Mouse (Mus musculus) lung, postnatal 4 days (tissue): ENCODE measurements around the gene Tbx1.

Experiments
- DNase-seq, 2 experiments: peaks; one replicate each; pipeline ENCODE4 v3.0.0; 2021

Gene Tbx1

DNA sequence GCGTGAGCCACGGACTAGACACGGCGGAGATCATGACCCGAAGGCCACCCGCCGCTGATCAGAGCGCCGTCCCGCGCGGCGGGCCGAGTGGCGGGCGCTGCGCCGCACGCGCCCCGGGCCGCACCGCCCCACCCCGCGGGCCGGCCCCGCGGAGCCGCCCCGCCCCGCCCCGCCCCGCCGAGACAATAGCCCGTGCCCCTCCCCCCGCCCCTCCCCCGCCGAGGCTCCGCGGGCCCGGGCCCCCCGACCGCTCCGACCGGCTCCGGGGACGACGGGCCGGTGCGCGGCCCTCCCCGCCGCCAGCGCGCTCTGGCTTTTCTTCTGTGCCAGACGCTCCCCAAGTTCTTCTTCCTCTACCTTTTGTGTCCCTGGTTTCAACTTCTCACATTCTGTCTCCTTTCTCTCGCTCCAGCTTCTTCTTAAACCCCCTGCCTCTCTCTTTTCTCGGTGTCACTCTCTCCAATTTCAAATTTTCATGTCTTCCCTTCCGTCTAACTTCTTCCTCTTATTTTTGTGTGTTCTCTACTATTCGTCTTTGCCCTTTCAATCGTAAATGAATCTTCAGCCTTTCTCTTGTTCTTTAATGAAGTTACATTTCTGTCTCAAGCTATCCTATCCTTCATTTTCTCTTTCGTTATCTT lies 3.4 kb downstream of the Tbx1 start:
- no peak for DNase-seq

DNA sequence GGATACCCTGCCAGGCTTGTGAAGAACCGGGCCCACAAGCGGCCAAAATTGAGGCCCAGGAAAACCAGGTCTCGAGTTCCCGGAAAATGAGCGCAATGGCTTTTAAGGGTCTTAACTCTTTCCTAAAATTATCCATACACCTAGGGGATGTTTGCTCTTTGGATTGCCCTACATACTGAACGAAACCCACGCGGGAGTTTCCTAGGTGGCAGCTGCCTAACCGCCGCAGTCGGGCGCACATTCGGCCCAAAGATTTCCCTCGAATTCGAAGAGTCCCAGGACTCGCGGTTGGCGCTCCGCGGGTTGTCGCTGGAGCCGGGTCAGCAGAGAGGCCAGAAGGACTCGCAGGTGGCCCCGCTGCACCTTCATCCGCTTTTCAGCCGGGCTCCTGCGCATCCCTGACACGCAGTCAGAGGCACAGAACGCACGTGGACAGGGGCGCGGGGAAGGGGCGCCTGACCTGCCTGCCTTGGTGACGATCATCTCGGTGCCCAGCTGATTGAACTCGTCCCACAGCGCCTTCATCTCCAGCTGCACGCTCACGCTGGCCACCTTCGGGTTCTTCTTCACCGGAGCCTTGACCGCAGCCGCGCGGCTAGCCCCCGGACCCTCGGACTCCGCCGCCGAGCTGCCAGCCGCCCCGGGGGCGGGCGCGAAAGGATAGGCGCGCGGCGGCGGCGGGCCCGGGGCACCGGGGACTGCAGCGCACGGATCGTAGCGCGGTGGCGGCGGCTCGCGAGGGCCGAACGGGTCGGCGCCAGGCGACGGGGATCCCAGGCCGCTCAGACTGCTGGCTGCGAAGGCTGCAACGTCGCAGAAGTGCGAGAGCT lies 4.2 kb downstream of the Tbx1 start:
- no peak for DNase-seq

DNA sequence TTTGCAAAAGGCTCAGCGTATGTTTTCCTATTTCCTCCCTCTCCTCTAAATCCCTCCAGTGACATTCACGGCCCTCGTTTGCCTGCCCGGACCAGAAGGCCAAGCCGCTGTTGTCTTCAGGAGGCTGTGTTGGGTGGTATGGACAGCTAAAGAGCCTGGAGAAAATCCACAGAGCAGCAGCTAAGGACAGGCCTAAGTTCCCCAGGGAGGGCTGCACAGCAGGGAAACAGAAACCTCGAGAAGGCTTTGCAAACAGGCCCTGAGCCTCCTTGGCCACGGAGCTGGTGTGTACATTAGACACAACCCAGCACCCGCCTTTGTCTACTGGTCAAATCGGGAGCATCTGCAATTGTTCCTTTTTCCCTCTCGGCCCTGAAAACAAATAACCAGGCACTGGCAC lies 4.8 kb downstream of the Tbx1 start:
- no peak for DNase-seq

DNA sequence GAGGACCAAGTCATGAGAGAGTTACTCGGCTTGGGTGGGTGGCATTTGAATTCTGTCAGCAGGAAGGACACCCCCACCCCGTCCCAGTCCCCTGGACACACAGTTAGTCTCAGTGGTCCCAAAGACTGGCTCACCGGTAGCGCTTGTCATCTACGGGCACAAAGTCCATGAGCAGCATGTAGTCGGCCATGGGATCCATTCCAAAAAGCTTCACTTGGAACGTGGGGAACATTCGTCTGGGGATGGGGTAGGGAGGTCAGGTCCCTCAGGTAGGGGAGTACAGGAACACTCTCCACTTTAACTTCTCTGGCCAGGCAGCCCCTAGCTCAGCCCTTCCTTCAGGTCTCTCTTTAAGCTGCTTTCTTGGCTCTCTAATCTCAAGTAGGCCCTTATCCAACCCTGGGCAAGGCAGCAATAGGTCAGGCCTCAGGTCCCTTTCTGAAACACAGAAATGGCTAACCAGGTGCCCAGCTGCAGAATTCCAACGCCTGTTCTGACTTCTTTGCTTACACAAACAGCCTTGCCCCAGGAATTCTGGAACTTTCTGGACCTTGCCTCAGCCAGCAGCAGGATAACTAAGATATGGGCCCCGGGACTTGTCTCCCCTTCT lies 5.5 kb downstream of the Tbx1 start:
- no peak for DNase-seq

DNA sequence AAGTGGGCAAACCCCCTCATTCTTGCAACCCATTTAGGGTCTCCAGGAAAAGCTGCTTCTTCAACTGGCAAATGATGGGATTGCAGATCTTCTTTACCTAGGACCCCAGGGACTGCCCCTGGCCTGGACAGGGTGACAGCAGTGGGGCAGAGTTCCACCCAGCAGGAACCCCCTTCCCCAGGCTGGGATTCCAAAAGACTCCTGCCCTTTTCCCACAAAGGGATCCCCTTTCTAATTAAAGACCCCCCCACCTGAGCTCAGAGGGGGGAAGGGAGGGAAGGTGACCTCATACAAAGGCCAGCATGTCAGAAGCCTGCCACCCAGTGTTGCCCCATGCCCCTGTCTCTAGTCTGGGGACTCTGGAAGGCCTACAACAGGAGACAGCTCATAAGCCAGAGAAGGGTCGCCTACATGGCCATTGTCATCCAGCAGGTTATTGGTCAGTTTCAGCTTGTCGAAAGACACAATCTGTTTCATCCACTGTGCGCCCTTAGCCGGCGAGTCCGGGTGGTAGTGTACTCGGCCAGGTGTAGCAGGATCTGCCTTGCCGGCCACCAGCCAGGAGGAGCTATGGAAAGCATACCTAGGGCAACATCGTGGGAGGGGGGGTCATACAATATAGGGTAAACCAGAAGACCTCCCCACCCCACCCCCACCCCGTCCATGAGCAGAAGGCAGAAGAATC lies 6.7 kb downstream of the Tbx1 start:
- no peak for DNase-seq

DNA sequence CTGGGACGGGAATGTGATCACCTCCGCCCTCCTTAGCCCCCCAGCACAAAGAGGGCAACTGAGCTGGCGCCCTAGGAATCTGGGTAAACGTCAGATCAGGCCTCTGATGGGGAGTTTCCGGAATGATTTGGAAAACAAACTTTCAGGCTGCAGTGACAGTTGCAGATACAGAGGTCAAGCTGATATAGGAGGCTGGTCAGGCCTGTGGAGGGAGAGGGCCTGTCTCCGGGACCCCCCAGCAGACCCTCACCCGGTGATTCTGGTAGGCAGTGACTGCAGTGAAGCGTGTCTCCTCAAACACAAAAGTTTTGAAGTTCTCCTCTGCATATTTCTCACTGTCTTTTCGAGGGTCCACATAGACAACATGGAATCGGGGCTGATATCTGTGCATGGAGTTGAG lies 7.3 kb downstream of the Tbx1 start:
- DNase-seq = no peak

DNA sequence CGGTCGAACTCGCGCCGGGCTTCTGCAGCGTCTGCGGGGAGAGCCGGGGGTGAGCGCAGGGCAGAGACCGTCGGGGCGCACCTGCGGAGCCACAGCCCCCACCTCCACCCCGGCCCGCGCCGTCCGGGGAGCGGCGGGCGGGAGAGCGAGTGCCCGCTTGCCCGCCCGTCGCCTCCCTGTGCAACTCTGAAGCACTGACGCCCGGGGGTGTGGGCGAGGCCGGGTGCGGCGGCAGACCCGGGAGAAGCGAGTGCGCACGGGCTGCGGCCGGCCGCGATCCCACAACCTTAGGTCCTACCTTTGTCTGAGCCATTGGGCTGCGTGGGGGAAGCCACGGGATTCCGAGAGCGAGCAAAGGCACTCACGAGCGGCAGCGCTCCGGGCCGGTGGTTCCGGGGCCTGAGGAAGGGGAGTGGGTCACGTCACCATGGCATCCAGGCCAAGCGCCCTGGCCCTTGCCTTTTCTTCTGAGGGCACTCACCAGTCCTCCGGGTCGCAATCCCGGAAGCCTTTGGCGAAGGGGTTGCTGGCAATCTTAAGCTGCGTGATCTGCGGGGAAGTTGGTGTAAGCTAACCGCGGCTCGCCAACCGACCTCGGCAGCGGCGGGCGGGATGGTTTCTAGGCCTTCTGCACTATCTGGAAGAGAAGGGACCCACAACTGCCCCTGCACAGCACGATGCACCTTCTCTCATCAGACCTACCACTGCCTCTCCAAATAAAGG lies 7.9 kb downstream of the Tbx1 start:
- DNase-seq = no peak

DNA sequence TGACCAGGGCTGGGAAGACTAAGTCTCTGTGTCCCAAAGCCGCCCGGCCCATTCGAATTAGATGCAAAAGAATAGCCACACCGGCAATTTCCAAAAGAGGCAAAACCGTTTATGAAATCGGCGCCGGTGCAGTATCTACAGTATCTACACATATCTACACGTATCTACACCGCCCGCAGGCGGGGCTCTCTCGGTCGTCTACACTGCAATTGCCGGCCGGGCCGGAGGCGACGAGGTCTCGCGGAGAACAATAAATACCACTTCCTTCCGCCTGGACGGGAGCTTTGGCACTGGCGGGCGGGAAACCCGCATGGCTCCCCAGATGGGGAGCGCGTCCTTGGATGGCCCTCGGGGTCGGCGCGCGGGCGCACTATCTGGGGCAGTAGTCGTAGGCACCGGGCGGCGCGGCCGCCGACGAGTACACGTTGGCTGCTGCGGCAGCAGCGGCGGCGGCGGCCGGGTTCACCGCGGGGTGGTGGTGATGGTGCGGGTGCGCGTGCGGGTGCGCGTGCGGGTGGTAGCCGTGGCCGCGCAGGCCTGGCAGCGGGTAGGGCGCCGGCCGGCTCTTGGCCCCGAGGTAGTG lies 8.8 kb downstream of the Tbx1 start:
- DNase-seq = peak; percentile 50 to 63

DNA sequence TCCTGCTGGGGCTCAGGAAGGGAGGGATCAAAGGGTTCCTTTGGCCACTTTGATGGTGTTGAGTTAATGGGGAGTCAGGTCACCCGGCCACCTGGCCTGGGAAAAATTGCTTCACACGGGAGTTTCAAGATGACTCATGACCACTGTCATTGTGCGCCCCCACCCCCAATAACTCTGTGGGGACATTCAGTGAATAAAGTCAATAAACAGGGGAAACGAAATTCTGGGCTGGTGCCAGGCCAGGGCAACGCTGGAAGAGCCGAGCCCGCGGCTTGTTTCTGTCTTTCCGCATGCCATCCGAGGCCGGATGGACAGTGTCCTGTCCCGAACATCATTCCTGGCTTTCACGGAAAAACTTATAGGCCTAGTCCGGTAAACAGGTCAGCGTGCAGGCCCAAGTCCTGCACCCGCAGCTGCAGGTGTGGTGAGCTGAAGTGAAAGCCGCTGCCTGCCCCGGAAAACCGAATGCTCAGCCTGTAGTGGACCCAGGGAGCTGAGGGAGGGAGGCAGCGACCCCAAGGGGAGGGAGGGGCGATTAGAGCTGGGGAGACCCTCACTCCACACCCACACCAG lies 9.3 kb downstream of the Tbx1 start:
- DNase-seq = no peak

DNA sequence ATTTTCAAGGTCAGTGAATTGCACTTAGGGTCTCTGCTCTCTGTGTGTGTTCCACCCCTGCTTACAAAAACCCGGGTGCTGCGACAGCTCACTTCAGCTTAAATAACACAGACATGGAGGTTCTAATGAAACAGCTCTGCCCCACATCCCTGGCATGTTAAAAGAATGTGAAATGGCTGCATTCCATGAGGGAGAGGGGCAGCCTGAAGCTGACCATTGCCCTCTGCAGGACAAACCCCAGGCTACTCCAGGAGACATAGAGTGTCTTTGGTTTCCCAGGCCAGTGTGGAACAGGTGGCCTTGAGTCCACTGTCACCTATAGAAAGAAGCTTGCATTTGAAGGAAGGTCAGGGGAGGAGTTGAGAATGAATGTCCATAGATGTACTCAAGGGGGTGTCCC lies 10.1 kb downstream of the Tbx1 start:
- DNase-seq = no peak

DNA sequence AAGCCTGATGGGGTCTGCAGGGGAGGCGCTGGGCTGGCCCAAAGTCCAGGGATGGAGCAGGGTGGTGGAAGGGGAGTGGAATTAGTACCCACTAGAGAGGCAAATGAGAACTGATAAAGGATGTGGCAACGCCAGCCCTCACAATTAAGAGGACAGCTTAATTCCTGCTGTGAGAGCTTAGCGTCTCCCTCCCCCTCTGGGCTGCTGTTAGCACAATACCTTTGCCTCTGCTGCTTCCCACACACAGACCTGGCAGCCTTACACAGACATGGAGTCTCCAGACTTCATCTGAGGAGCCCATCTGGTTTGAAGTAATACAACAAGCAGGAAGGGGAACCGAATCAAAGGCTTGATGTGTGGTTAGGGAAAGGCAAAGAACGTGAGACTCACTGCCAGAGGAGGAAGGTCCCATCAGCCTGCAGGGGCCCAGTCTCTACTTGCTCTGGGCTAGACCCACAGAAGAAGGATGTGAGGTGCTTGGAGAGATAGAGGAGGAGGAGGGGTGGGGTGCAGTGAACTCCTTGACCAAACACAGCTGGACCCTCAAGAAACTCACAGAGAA lies 12.8 kb downstream of the Tbx1 start:
- DNase-seq = no peak

DNA sequence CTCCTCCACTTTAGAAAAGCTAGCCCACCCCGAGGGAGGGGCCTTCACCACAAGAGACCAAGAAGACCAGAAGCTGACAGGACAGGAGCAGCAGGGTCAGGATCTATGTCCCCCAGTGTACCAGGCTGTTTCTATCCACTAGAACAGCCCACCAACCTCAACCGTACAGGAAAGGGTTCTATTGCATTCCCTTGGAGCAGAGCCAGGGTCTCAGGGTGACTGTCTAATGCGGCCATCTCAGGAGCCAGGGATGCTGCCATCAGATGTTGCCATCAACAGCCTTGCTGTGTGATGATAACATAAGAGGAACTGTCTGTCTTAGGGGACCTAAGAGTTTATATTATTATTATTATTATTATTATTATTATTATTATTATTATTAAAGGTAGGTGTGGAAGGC lies 13.4 kb downstream of the Tbx1 start:
- no peak for DNase-seq

DNA sequence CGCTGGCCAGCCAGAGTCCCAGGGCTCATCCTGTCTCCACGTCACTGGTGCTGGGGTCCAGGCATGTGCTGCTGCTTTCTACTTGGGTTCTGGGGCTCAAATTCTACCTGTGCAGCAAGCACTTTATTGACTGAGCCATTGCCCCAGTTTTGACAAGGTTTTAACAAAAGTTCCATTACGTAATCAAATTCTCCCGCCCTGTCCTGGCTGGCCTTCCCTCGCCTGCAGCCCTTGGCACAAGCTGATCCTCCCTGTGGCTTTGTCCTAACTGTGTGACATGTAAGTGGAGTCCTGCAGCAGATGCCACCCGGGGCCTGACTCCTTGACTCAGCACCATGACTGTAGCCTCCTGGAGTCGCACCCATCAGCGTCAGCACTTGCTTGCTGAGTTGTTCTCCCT lies 16.3 kb downstream of the Tbx1 start:
- no peak for DNase-seq

DNA sequence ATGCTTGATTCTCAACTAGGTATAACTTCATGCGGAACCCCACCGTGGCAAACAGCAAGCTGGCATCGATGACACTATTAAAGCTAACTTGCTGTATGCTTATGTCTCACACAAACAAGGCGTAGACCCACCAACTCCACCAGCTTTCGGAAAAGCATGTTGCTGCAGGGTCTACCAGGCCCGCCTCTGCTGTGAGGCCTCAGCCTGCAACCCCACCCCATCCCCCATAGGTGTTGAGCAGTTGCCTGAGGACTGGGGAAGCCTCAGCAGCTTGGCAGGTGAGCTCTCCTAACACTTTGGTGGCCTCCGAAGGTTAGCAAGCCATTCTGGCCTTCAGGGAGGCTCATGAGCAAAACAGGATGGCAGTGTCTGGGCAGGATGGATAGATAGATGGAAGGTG lies 21.9 kb downstream of the Tbx1 start:
- no peak for DNase-seq

DNA sequence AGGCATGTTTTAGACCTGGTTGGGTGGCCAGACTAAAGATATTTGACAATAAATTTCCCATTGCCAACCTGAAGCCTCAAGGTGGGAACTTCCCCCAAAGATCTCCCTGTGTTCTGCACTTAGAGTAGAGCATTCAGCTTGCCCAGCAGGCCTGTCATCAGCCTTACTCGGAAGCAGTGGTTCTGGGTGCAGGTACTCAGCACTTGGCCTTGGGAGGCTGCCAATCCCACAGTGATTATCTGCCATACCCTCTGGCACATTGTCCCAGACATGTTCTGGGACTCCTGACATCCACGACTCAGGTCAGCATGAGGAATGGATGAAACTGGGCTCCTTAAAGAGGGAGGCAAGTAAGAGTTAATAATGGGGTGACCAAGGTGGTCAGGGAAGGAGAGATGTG lies 26.0 kb downstream of the Tbx1 start:
- no peak for DNase-seq

DNA sequence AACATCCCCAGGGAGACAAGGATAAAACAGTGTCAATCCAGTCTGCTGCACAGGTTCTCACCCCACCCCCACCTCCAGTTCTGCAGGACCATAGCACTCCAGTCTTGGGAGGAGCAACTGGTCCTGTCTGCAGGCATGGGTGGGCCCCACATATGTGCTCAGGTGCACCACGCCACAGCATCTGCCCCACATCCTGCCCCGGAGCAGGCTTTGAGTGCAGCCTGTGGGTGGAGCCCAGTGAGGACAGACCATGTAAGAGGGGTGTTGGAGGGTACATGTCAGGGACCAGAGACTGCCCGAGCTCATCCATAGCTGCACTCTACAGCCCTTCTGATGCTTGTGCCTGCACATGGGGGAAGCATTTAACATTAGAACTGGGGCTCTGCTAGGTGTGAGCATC lies 34.0 kb downstream of the Tbx1 start:
- peak in 1 of 2 experiments; percentile 18 for DNase-seq

DNA sequence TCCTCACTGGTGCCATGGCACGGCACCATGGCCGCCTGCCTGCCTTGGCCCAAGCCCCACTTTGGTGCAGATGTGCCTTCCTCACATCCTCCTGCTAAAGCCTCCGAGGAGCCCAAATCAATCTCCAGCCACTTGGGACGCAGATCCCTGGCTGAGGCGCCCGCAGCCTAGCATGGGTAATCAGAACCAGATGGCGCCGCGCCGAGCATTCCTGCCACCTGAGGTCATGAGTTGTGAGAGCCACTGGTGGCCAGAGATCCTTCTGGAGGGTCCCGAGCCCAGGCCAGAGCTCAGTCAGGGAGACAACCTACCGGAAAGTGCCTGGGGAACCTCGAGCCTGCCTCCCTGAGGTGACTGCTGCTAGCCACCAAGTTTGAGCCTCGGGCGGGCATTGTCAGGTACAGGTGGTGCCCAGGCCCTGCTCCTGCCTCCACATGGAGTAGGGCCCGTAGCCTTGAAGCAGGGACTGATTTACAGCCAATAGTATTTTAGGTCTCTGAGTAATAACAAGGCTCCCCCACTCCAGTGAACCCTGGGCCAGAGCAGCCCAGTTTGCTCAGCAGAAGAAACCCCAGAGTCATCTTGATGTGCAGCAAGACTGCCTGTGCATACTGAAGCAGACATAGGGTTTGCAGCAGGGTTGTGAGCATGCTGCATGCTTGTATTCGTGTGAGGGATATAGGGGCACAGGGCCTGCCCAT lies 35.1 kb downstream of the Tbx1 start:
- DNase-seq = no peak

DNA sequence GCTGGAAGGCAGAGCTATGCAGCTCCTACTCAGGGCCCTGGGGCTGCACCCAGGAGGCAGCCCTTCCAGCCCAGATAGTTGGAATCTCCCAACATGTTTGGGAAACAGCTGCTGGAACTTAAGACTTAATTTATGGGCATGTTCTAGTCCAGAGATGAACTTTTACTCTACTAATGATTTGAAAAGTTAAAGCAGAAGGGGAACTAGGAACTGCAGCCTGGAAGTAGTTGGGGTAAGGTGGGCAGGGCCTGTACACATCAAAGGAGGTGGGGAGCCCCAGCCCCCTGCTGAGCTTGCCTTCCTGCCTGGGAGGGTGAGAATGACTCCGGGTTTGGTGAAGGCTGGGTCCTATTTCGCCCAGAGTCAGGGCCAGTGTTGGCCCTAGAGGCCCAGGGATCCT lies 35.8 kb downstream of the Tbx1 start:
- no peak for DNase-seq

DNA sequence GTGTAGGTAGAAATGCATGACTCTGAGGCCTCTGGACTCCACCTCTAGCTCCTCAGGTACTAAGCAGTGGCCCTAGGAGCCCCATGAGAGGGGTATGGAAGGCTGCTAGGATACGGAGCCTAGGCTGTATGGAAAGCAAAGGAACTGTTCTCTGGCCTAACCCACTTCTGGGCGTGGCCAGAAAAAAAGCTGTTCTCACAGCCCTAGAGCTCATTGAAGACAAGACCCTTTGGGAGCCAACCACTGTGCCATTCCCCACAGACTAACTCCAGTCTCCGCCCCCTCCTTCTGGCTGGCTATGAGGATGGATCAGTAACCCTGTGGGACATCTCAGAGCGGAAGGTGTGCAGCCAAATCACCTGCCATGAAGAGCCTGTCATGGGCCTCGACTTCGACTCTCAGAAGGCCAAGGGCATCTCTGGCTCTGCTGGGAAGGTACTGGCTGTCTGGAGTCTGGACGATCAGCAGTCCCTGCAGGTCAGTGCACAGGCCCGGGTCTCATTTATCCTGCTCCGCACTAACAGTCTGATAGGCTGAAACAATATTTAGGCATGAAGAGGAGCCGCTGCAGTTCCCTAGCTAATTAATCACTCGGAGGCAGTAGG lies 38.3 kb downstream of the Tbx1 start:
- DNase-seq = no peak

DNA sequence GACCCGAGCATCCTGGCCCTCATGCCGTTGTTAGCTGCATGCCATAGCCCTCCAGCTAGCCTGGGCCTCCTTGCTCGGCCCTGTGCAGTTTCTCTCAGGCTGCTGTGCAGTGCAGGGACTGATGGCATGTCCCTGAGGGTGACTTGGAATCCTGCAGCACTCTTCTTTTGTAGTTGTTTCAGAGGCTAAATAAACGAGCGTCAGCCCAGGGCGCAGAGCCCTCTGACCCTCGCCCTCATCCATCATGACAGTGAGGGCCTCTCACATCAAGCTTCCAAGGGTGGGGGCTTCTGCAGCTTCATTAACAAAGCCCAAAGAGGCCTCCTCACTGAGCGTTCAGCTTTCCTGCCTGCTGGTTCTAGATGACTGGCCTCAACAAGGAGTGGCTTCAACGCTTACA lies 38.9 kb downstream of the Tbx1 start:
- no peak for DNase-seq

DNA sequence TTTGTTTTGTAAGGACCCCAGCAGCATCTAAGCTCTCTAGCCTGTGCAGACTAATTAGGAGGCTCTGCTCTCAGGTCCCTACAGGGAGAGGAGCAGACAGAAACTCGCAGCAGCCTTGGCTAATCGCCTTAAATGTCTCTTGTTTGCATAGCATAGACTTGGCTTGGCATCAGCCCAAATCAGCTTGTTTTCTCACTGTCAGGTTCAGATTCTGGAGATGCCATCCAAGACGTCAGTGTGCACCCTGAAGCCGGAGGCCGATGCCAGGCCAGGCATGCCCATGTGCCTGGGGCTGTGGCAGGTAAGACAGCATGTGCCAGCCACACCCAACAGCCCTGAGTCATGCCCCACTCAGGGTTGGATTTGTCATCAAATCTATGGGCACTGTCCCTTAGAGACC lies 42.6 kb downstream of the Tbx1 start:
- DNase-seq = no peak
